Mouse (Mus musculus) bone marrow macrophage, adult 2 months (primary cell): ENCODE measurements around the gene Ube2dnl2.

Experiments used
- CTCF ChIP-seq: IDR thresholded peaks from 2 replicates; pipeline ENCODE4 v1.5.1; 2012; ENCODE audit warnings: low read depth, mild to moderate bottlenecking, low read length, moderate library complexity
- POLR2A ChIP-seq: IDR thresholded peaks from 2 replicates; pipeline ENCODE4 v1.6.1; 2012; ENCODE audit warnings: mild to moderate bottlenecking, low read depth, low read length, borderline replicate concordance

- no peak for TF ChIP-seq CTCF
- TF ChIP-seq POLR2A: no peak
Observed at GRCm38 (mm10) chrX:114955066-114955465, 47.7 kb downstream of the Ube2dnl2 start.
